Mouse (Mus musculus) forebrain, embryonic 12.5 days (tissue): ENCODE measurements around the gene Uchl5. TPM values are rescaled to one million over a fixed set of nuclear protein-coding genes. Genes with fewer than 3 reads are reported as not detected.

ENCODE experiments used
- ATAC-seq: fragments of 200-750 bp; cut with Nextera tagmentation; 2 replicates; pipeline ENCODE4 v1.8.0; 2017; ENCODE audit warnings: moderate TSS enrichment; ENCODE audit not compliant: low FRiP score
- H3K27ac ChIP-seq: fragments of 300-500 bp; sonication (generic); 2 replicates; pipeline ENCODE4 v1.5.1; 2016; ENCODE audit warnings: mild to moderate bottlenecking
- H3K27me3 ChIP-seq: fragments of 300-500 bp; sonication (generic); 2 replicates; pipeline ENCODE4 v1.6.1; 2016; ENCODE audit warnings: mild to moderate bottlenecking
- H3K36me3 ChIP-seq: fragments of 300-500 bp; sonication (generic); replicated peaks from 2 replicates; pipeline ENCODE4 v1.6.1; 2016; ENCODE audit warnings: mild to moderate bottlenecking
- H3K4me1 ChIP-seq: fragments of 300-500 bp; sonication (generic); 2 replicates; pipeline ENCODE4 v1.6.1; 2016
- H3K4me2 ChIP-seq: fragments of 300-500 bp; sonication (generic); 2 replicates; pipeline ENCODE4 v1.6.1; 2016; ENCODE audit warnings: mild to moderate bottlenecking, moderate library complexity
- H3K4me3 ChIP-seq: fragments of 300-500 bp; sonication (generic); replicated peaks from 2 replicates; pipeline ENCODE4 v1.5.1; 2016; ENCODE audit warnings: mild to moderate bottlenecking
- H3K9ac ChIP-seq: fragments of 300-500 bp; sonication (generic); 2 replicates; pipeline ENCODE4 v1.6.1; 2016; ENCODE audit warnings: mild to moderate bottlenecking
- H3K9me3 ChIP-seq: fragments of 300-500 bp; sonication (generic); 2 replicates; pipeline ENCODE4 v1.6.1; 2016
- WGBS: fragments of 180-500 bp; shearing (Covaris S2); methylation state at CpG from one replicate; pipeline ENCODE4 v1.1.7; 2016; 5-methylcytosine and 5-hydroxymethylcytosine counted together
- polyA plus RNA-seq: library from polyadenylated mRNA; unstranded; fragments of >200 nt; fragmentation: Nextera tagmentation; extraction: Ambion mirVana; gene quantifications from 2 replicates; pipeline ENCODE4 v1.2.1, GENCODE M21; 2016

The Uchl5 gene
- 92.8 and 94.0 TPM in 2 replicates for polyA plus RNA-seq

- H3K4me3 ChIP-seq: peak within 1 kb of the TSS; percentile 70
- no peaks in the 10 kb centered on the region for H3K27me3 ChIP-seq
- under 1% methylated on average over 84 of the region's 84 CpGs for WGBS
- H3K4me2 ChIP-seq: peak within 1 kb of the TSS; percentile 72
- peaks cover 29% of the 10 kb centered on the region for H3K4me1 ChIP-seq
- H3K9ac ChIP-seq: peak within 1 kb of the TSS; percentile 82
- ATAC-seq: peak; percentile 97
- H3K9me3 ChIP-seq: no peaks in the 10 kb centered on the region
- no peaks in the 10 kb centered on the region for H3K36me3 ChIP-seq
- peak within 1 kb of the TSS; percentile 80 for H3K27ac ChIP-seq
Measured at GRCm38 (mm10) chr1:143776446-143777411, at the start of gene Uchl5, which contains the start of gene Trove2. Gene Uchl5 (plus strand): TSS chr1:143777272. Gene Trove2 (minus strand): TSS chr1:143777068.

GRCm38 (mm10) chr1:143727701-143728445 lies 49.2 kb upstream of the Uchl5 start:
- Histone ChIP-seq H3K27ac (no peak overlapping the region), H3K9ac (no peak overlapping the region), H3K36me3 (no peaks in the 10 kb centered on the region), H3K4me2 (no peak overlapping the region), H3K27me3 (no peaks in the 10 kb centered on the region), H3K4me3 (no peak overlapping the region), H3K4me1 (no peaks in the 10 kb centered on the region), H3K9me3 (no peaks in the 10 kb centered on the region)
- WGBS: 80% methylated on average over 9 of the region's 9 CpGs
- no peak for ATAC-seq

GRCm38 (mm10) chr1:143730899-143731298 lies 46.2 kb upstream of the Uchl5 start:
- WGBS: 86% methylated on average over 2 of the region's 2 CpGs
- no peak overlapping the region for H3K4me2 ChIP-seq
- H3K9me3 ChIP-seq: no peaks in the 10 kb centered on the region
- H3K27me3 ChIP-seq: no peaks in the 10 kb centered on the region
- ATAC-seq: no peak
- no peaks in the 10 kb centered on the region for H3K4me1 ChIP-seq
- H3K4me3 ChIP-seq: no peak overlapping the region
- H3K9ac ChIP-seq: no peak overlapping the region
- H3K36me3 ChIP-seq: no peaks in the 10 kb centered on the region
- no peak overlapping the region for H3K27ac ChIP-seq

GRCm38 (mm10) chr1:143731691-143732090 lies 45.4 kb upstream of the Uchl5 start:
- WGBS: 42% methylated on average over 4 of the region's 4 CpGs
- no peaks in the 10 kb centered on the region for H3K36me3 ChIP-seq

GRCm38 (mm10) chr1:143733914-143734410 lies 43.1 kb upstream of the Uchl5 start:
- H3K27me3 ChIP-seq: no peaks in the 10 kb centered on the region; the same call in 1 of the 2 replicates
- no peak overlapping the region for H3K4me2 ChIP-seq
- H3K9ac ChIP-seq: no peak overlapping the region
- WGBS: 73% methylated on average over 5 of the region's 5 CpGs
- no peak overlapping the region for H3K27ac ChIP-seq
- no peaks in the 10 kb centered on the region for H3K9me3 ChIP-seq
- H3K36me3 ChIP-seq: no peaks in the 10 kb centered on the region
- no peaks in the 10 kb centered on the region for H3K4me1 ChIP-seq
- no peak overlapping the region for H3K4me3 ChIP-seq
- ATAC-seq: no peak

More at GRCm38 (mm10) chr1:143731691-143732090, 45.4 kb upstream of the Uchl5 start:
- H3K27ac ChIP-seq: no peak overlapping the region
- H3K27me3 ChIP-seq: no peaks in the 10 kb centered on the region
- ATAC-seq: no peak
- no peak overlapping the region for H3K4me2 ChIP-seq
- no peaks in the 10 kb centered on the region for H3K9me3 ChIP-seq
- no peak overlapping the region for H3K9ac ChIP-seq
- no peak overlapping the region for H3K4me3 ChIP-seq
- no peaks in the 10 kb centered on the region for H3K4me1 ChIP-seq

GRCm38 (mm10) chr1:143738811-143739210 lies 38.3 kb upstream of the Uchl5 start:
- Histone ChIP-seq H3K27ac (peak overlapping the region; percentile 92; the same call in 1 of the 2 replicates), H3K4me1 (peaks cover 20% of the 10 kb centered on the region), H3K27me3 (no peaks in the 10 kb centered on the region; the same call in 1 of the 2 replicates), H3K9ac (peak overlapping the region; percentile 81), H3K36me3 (peaks cover 10% of the 10 kb centered on the region), H3K4me2 (peak overlapping the region; percentile 65), H3K4me3 (peak overlapping the region; percentile 73), H3K9me3 (no peaks in the 10 kb centered on the region)
- ATAC-seq: no peak
- 24% methylated on average over 11 of the region's 11 CpGs for WGBS

GRCm38 (mm10) chr1:143739361-143740350 lies 37.4 kb upstream of the Uchl5 start:
- Histone ChIP-seq H3K4me2 (peak overlapping the region; percentile 65), H3K4me1 (peaks cover 20% of the 10 kb centered on the region), H3K4me3 (peak overlapping the region; percentile 73), H3K9me3 (no peaks in the 10 kb centered on the region), H3K27ac (peak overlapping the region; percentile 92), H3K27me3 (no peaks in the 10 kb centered on the region; the same call in 1 of the 2 replicates), H3K9ac (peak overlapping the region; percentile 81), H3K36me3 (peaks cover 13% of the 10 kb centered on the region)
- ATAC-seq: peak; percentile 93
- WGBS: under 1% methylated on average over 71 of the region's 71 CpGs

- no peak overlapping the region for H3K27ac ChIP-seq
- H3K4me1 ChIP-seq: peaks cover 20% of the 10 kb centered on the region
- no peak overlapping the region for H3K4me3 ChIP-seq
- no peaks in the 10 kb centered on the region for H3K9me3 ChIP-seq
- no peaks in the 10 kb centered on the region; the same call in 1 of the 2 replicates for H3K27me3 ChIP-seq
- H3K9ac ChIP-seq: no peak overlapping the region
- WGBS: 89% methylated on average over 9 of the region's 10 CpGs
- ATAC-seq: no peak
- peak overlapping the region; percentile 65; the same call in 1 of the 2 replicates for H3K4me2 ChIP-seq
- peaks cover 20% of the 10 kb centered on the region for H3K36me3 ChIP-seq
Measured at GRCm38 (mm10) chr1:143740581-143740980, 36.5 kb upstream of the Uchl5 start.

- 79% methylated on average over 5 of the region's 5 CpGs for WGBS
- ATAC-seq: no peak
- Histone ChIP-seq H3K9ac (no peak overlapping the region), H3K27me3 (no peaks in the 10 kb centered on the region; the same call in 1 of the 2 replicates), H3K27ac (no peak overlapping the region), H3K4me1 (peaks cover 20% of the 10 kb centered on the region), H3K4me3 (no peak overlapping the region), H3K4me2 (no peak overlapping the region), H3K36me3 (peaks cover 25% of the 10 kb centered on the region), H3K9me3 (no peaks in the 10 kb centered on the region)
Measured at GRCm38 (mm10) chr1:143741331-143741730, 35.7 kb upstream of the Uchl5 start.

GRCm38 (mm10) chr1:143742186-143742585 lies 34.9 kb upstream of the Uchl5 start:
- Histone ChIP-seq H3K9ac (no peak overlapping the region), H3K9me3 (no peaks in the 10 kb centered on the region), H3K36me3 (peaks cover 29% of the 10 kb centered on the region), H3K4me1 (peaks cover 20% of the 10 kb centered on the region), H3K27me3 (no peaks in the 10 kb centered on the region; the same call in 1 of the 2 replicates), H3K4me3 (no peak overlapping the region), H3K27ac (peak overlapping the region; percentile 78), H3K4me2 (peak overlapping the region; percentile 17; the same call in 1 of the 2 replicates)
- WGBS: 18% methylated on average over 6 of the region's 6 CpGs
- peak; percentile 49; the same call in 1 of the 2 replicates for ATAC-seq

- 88% methylated on average over 10 of the region's 10 CpGs for WGBS
- Histone ChIP-seq H3K36me3 (peaks cover 44% of the 10 kb centered on the region), H3K4me2 (no peak overlapping the region), H3K27ac (no peak overlapping the region), H3K27me3 (no peaks in the 10 kb centered on the region), H3K9ac (no peak overlapping the region), H3K4me1 (peaks cover 13% of the 10 kb centered on the region), H3K4me3 (no peak overlapping the region), H3K9me3 (no peaks in the 10 kb centered on the region)
- no peak for ATAC-seq
Measured at GRCm38 (mm10) chr1:143745871-143746270, 31.2 kb upstream of the Uchl5 start.
